Mouse (Mus musculus) cortical plate, adult 2 months (tissue): ENCODE data around the gene Kcnip2. TPM values are rescaled to one million over a fixed set of nuclear protein-coding genes. Genes with fewer than 3 reads are reported as not detected.

Experiments used
- H3K27ac ChIP-seq: fragments of 200-500 bp; 2 replicates; pipeline ENCODE4 v1.5.1; 2012; ENCODE audit warnings: low read length, control low read depth, inconsistent platforms; ENCODE audit not compliant: insufficient read depth
- H3K4me1 ChIP-seq: fragments of 200-500 bp; 2 replicates; pipeline ENCODE4 v1.6.1; 2011; ENCODE audit warnings: low read length; ENCODE audit not compliant: control insufficient read depth, insufficient read depth
- H3K4me3 ChIP-seq: fragments of 200-500 bp; 2 replicates; pipeline ENCODE4 v1.5.1; 2011; ENCODE audit warnings: mild to moderate bottlenecking, low read length, control low read depth; ENCODE audit not compliant: insufficient read depth
- CTCF ChIP-seq: fragments of 200-500 bp; IDR thresholded peaks from 2 replicates; pipeline ENCODE4 v1.5.1; 2011; ENCODE audit warnings: mild to moderate bottlenecking, control low read depth, low read length; ENCODE audit not compliant: insufficient read depth; ENCODE audit errors: extremely low read depth
- POLR2A ChIP-seq: fragments of 200-500 bp; IDR thresholded peaks from 2 replicates; pipeline ENCODE4 v1.6.1; 2011; ENCODE audit warnings: mild to moderate bottlenecking, low read length, control low read depth; ENCODE audit not compliant: insufficient read depth; ENCODE audit errors: extremely low read depth
- polyA plus RNA-seq: library from polyadenylated mRNA; depleted of rRNA; stranded (reverse); fragments of >200 nt; gene quantifications from 2 replicates; pipeline ENCODE4 v1.2.3, GENCODE M21; 2012

The Kcnip2 gene
- polyA plus RNA-seq, 1 experiment, result 181 TPM

DNA sequence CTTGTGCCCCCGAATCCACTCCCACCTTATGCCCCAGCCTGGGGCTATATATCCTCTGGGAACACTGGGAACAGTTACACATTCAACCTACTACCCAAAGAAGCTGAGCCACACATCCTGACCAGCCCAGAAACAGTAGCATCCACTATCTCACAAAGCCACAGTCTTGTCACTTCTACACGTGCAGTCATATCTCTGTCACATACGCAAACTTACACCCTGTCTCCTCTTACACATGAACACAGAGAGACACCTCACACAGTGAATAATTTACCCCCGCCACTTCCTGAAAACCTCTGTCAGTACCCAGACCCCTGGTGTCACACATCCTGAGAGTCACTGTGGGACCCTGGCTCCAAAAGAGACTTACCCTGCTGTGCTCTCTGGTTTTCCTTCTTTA, 13.2 kb downstream of the Kcnip2 start:
- no peaks in the 10 kb centered on the region for H3K4me1 ChIP-seq
- H3K4me3 ChIP-seq, result no peak overlapping the region
- TF ChIP-seq CTCF, result no peak
- TF ChIP-seq POLR2A, result no peak
- H3K27ac ChIP-seq, result no peak overlapping the region

DNA sequence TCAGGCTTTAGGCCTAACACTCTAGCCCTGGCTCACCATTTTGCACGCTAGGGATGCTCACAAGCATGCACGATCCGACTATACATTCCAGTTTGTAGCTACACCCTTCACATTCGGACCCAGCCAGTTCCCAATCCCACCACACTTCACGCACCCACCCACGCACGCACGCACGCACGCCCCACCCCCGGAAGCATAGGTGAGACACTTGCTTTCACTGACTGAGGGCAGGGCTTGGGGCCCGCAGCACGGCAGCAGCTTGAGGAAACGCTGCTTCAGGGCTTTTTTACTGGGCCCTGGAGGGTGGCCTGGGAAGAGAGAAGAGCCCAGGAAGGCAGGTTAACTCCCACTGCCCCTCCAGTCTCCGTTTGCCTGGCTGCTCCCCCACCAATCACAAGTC, 19.0 kb downstream of the Kcnip2 start:
- TF ChIP-seq POLR2A (no peak), CTCF (no peak)
- Histone ChIP-seq H3K4me1 (no peaks in the 10 kb centered on the region), H3K4me3 (no peak overlapping the region), H3K27ac (no peak overlapping the region)

DNA sequence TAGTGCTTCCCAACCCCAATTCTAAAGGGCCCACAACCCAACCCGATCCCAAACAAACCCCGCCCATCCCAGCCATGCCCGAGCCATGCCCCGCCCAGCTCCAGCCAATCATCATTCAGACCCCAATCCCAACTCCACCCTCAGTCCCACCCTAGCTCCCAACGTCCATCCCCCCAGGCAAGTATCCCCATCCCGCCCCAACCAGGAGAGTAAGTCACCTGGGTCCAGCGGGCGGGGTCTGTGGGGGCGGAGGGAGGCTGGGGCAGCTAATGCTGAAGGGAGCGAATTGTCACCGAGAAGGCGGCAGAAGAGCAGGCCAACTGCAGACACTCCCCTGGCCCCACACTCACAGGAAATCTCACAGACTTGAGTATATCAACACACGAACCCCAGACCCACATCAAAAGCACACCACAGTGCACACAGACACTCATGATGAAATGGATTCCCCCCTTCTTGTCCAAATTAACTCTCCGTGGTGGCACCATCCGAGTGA, 19.8 kb downstream of the Kcnip2 start:
- Histone ChIP-seq H3K27ac (no peak overlapping the region), H3K4me3 (no peak overlapping the region), H3K4me1 (no peaks in the 10 kb centered on the region)
- TF ChIP-seq POLR2A (no peak), CTCF (no peak)

DNA sequence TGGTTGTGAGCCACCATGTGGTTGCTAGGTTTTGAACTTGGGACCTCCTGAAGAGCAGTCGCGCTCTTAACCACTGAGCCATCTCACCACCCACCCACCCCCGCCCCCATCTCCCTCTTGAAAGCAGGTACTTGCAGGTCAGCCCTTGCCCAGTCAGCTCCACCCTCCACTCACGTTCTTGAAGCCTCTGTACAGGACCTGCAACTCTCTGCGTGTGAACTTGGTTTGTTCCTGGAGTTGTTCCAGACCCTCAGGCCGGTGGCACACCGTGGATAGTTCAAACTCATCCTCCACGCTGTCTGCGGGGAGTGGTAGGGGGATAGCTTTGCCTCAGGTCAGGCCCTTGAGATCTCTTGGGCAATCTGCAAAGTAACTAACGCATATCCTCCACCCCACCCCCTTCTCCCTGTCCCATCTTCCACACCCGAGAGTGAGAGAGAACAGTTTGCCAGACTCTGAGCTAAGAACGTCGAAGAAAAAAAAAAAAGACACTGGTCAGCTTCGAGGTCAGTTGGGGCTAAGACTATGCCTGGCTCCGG, 20.4 kb downstream of the Kcnip2 start:
- H3K4me3 ChIP-seq, result no peak overlapping the region
- no peaks in the 10 kb centered on the region for H3K4me1 ChIP-seq
- TF ChIP-seq POLR2A (no peak), CTCF (no peak)
- H3K27ac ChIP-seq, result no peak overlapping the region

DNA sequence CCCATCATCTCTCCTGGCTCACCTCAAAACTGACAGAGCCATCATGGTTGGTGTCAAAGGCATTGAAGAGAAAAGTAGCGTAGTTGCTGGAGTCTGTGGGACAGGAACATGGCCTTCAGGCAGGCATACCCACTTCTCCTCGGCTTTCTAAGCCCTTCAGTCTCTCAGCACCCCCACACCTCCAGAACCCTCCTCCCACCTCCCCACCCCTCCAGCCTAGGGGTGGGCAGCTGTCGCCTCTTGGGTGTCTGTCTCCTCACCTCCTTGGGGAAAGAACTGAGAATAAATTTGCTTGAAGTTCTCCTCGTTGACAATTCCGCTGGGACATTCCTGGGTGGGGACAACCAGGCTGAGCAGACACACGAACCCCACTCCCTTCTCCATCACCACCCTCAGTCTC, 21.1 kb downstream of the Kcnip2 start:
- Histone ChIP-seq H3K4me3 (no peak overlapping the region), H3K27ac (no peak overlapping the region), H3K4me1 (no peaks in the 10 kb centered on the region)
- TF ChIP-seq CTCF (no peak), POLR2A (no peak)

- TF ChIP-seq CTCF (no peak), POLR2A (no peak)
- no peaks in the 10 kb centered on the region for H3K4me1 ChIP-seq
- no peak overlapping the region for H3K4me3 ChIP-seq
Measured at GRCm38 (mm10) chr19:45792404-45792803, 23.5 kb downstream of the Kcnip2 start.

GRCm38 (mm10) chr19:45789888-45790874, 25.7 kb downstream of the Kcnip2 start:
- no peak overlapping the region for H3K4me3 ChIP-seq
- TF ChIP-seq CTCF, result no peak
- TF ChIP-seq POLR2A, result no peak
- H3K27ac ChIP-seq, result no peak overlapping the region
- no peaks in the 10 kb centered on the region for H3K4me1 ChIP-seq

More at GRCm38 (mm10) chr19:45792404-45792803, 23.5 kb downstream of the Kcnip2 start:
- H3K27ac ChIP-seq, result no peak overlapping the region

DNA sequence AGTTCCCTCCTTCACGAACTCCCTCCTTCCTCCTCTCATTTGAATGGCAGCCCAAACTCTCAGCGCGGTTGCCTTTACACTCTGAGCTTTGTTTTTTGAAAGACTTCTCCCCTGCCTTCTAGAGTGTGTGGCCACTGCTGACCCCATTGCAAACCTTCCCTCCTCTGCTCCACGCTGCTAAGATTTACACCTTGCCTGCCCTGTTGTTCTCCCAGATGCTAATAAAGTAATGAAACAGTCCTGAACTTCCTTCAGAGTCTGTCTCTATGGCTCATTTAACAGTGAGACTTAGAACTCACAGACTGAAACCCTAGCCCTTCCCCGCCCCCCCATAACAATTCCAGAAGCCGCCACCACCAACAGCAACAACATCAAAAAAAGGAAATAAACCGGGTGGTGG, 26.5 kb downstream of the Kcnip2 start:
- no peak for TF ChIP-seq POLR2A
- no peak for TF ChIP-seq CTCF

GRCm38 (mm10) chr19:45788337-45788736, 27.5 kb downstream of the Kcnip2 start:
- no peak overlapping the region for H3K27ac ChIP-seq
- H3K4me1 ChIP-seq, result no peaks in the 10 kb centered on the region; the same call in 1 of the 2 replicates
- TF ChIP-seq POLR2A (no peak), CTCF (no peak)
- H3K4me3 ChIP-seq, result no peak overlapping the region

More for the DNA sequence above, 26.5 kb downstream of the Kcnip2 start:
- Histone ChIP-seq H3K4me3 (no peak overlapping the region), H3K27ac (no peak overlapping the region), H3K4me1 (no peaks in the 10 kb centered on the region)
